Mouse (Mus musculus): ENCODE measurements around the gene Sash1.

DNA sequence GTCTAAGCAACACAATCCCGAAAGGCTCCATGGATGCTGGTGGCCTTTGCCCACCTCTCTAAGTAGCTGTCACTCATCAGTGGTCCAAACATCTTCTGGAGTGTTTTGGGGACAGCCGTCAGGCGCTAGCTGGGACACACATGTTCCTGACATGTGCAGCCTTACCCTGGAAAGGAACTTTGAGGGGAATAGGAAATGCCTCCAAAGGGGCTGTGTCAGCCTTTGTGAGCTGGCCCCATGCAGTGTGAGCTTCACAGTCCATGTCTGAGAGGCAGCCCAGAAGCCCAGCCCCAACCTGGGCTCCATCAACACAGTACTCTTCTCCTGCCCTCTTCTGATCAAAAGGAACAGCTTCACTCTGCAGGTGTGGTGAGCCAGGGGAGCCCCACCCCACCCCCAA, 132.5 kb downstream of the Sash1 start:
- TF ChIP-seq CTCF (IDR thresholded peaks at IDR 0.05; ENCODE audit: low read depth, low read length) = no peak
- no peak for TF ChIP-seq EP300 (IDR thresholded peaks at IDR 0.05; ENCODE audit: insufficient read depth, low read depth, low read length)
- no peak for TF ChIP-seq POLR2A (IDR thresholded peaks at IDR 0.05; ENCODE audit: insufficient read depth, low read length)

Data from ES-Bruce4 (cell line).